Mouse (Mus musculus): ENCODE measurements around the gene Gnai3. TPM values are rescaled to one million over a fixed set of nuclear protein-coding genes. Genes with fewer than 3 reads are reported as not detected.
A peak's percentile ranks its signal among the peaks of the same experiment; 100 is the strongest.

Gnai3 gene
- 107 and 112 TPM in 2 replicates for polyA plus RNA-seq (2015; fragmentation: Nextera tagmentation; extraction: Ambion mirVana)

GRCm38 (mm10) chr3:108145534-108146445 is at the start of gene Gnai3:
Gene Gnai3, minus strand, starts transcription at chr3:108146146.
- H3K4me2 ChIP-seq (replicated peaks; ENCODE audit: low read depth) = peak within 1 kb of the TSS; percentile 76
- H3K9me3 ChIP-seq (ENCODE audit: control insufficient read depth, low read length) = no peaks in the 10 kb centered on the region
- peak within 1 kb of the TSS; percentile 95 for H3K9ac ChIP-seq (ENCODE audit: low read length)
- H3K4me3 ChIP-seq (ENCODE audit: low read depth, low read length) = peak within 1 kb of the TSS; percentile 98
- peak; percentile 44 for TF ChIP-seq CTCF (IDR thresholded peaks at IDR 0.05; ENCODE audit: low read depth)
- TF ChIP-seq EP300 (optimal IDR thresholded peaks at IDR 0.05) = no peak
- peak; percentile 94 for ATAC-seq (ENCODE audit: low FRiP score, low TSS enrichment)
- H3K36me3 ChIP-seq (ENCODE audit: control insufficient read depth, insufficient read depth, low read length) = no peaks in the 10 kb centered on the region
- peak within 1 kb of the TSS; percentile 97 for H3K27ac ChIP-seq (replicated peaks)
- no peaks in the 10 kb centered on the region for H3K27me3 ChIP-seq (ENCODE audit: control insufficient read depth, insufficient read depth, low read length)
- peak; percentile 94 for DNase-seq (ENCODE audit: low spot score)
- WGBS = under 1% methylated on average over 63 of the region's 63 CpGs
- no peaks in the 10 kb centered on the region; the same call in 1 of the 2 replicates for H3K4me1 ChIP-seq (replicated peaks; ENCODE audit: control insufficient read depth, insufficient read depth)

- no peak for TF ChIP-seq EP300 (optimal IDR thresholded peaks at IDR 0.05)
- TF ChIP-seq CTCF (IDR thresholded peaks at IDR 0.05; ENCODE audit: low read depth) = no peak
- no peak for DNase-seq (ENCODE audit: low spot score)
- WGBS = 82% methylated on average over 4 of the region's 4 CpGs
These were observed 49.3 kb upstream of the Gnai3 start for GRCm38 (mm10) chr3:108195287-108195686.

GRCm38 (mm10) chr3:108193686-108194085 is 47.7 kb upstream of the Gnai3 start:
- ATAC-seq (ENCODE audit: low FRiP score, low TSS enrichment) (no peak), DNase-seq (ENCODE audit: low spot score) (no peak)
- H3K4me2 ChIP-seq (replicated peaks; ENCODE audit: low read depth) = no peak overlapping the region
- 0 out of 2 replicates have a peak, but pooled peaks cover 2% of the 10 kb centered on the region for H3K4me1 ChIP-seq (replicated peaks; ENCODE audit: control insufficient read depth, insufficient read depth)
- H3K4me3 ChIP-seq (ENCODE audit: low read depth, low read length) = no peak overlapping the region
- 42% methylated on average over 4 of the region's 4 CpGs for WGBS
- H3K27me3 ChIP-seq (ENCODE audit: control insufficient read depth, insufficient read depth, low read length) = no peaks in the 10 kb centered on the region
- no peak for TF ChIP-seq CTCF (IDR thresholded peaks at IDR 0.05; ENCODE audit: low read depth)
- TF ChIP-seq EP300 (optimal IDR thresholded peaks at IDR 0.05) = no peak
- H3K9ac ChIP-seq (ENCODE audit: low read length) = no peak overlapping the region
- no peak overlapping the region for H3K27ac ChIP-seq (replicated peaks)
- no peaks in the 10 kb centered on the region for H3K36me3 ChIP-seq (ENCODE audit: control insufficient read depth, insufficient read depth, low read length)
- H3K9me3 ChIP-seq (ENCODE audit: control insufficient read depth, low read length) = no peaks in the 10 kb centered on the region

More at GRCm38 (mm10) chr3:108195287-108195686, 49.3 kb upstream of the Gnai3 start:
- no peak overlapping the region for H3K9ac ChIP-seq (ENCODE audit: low read length)
- no peaks in the 10 kb centered on the region for H3K36me3 ChIP-seq (ENCODE audit: control insufficient read depth, insufficient read depth, low read length)
- no peaks in the 10 kb centered on the region for H3K27me3 ChIP-seq (ENCODE audit: control insufficient read depth, insufficient read depth, low read length)
- H3K4me2 ChIP-seq (replicated peaks; ENCODE audit: low read depth) = no peak overlapping the region
- peaks cover 2% of the 10 kb centered on the region; the same call in 1 of the 2 replicates for H3K4me1 ChIP-seq (replicated peaks; ENCODE audit: control insufficient read depth, insufficient read depth)
- H3K4me3 ChIP-seq (ENCODE audit: low read depth, low read length) = no peak overlapping the region
- no peak overlapping the region for H3K27ac ChIP-seq (replicated peaks)
- ATAC-seq (ENCODE audit: low FRiP score, low TSS enrichment) = no peak
- no peaks in the 10 kb centered on the region for H3K9me3 ChIP-seq (ENCODE audit: control insufficient read depth, low read length)

GRCm38 (mm10) chr3:108189897-108190296 is 44.0 kb upstream of the Gnai3 start:
- peak overlapping the region; percentile 13; the same call in 1 of the 2 replicates for H3K9ac ChIP-seq (ENCODE audit: low read length)
- no peak for ATAC-seq (ENCODE audit: low FRiP score, low TSS enrichment)
- H3K27me3 ChIP-seq (ENCODE audit: control insufficient read depth, insufficient read depth, low read length) = no peaks in the 10 kb centered on the region
- no peaks in the 10 kb centered on the region for H3K36me3 ChIP-seq (ENCODE audit: control insufficient read depth, insufficient read depth, low read length)
- peak; percentile 12 for DNase-seq (ENCODE audit: low spot score)
- no peaks in the 10 kb centered on the region for H3K9me3 ChIP-seq (ENCODE audit: control insufficient read depth, low read length)
- peak overlapping the region; percentile 17; the same call in 1 of the 2 replicates for H3K4me2 ChIP-seq (replicated peaks; ENCODE audit: low read depth)
- H3K4me1 ChIP-seq (replicated peaks; ENCODE audit: control insufficient read depth, insufficient read depth) = no peaks in the 10 kb centered on the region
- TF ChIP-seq EP300 (optimal IDR thresholded peaks at IDR 0.05) (no peak), CTCF (IDR thresholded peaks at IDR 0.05; ENCODE audit: low read depth) (no peak)
- WGBS = 29% methylated on average over 5 of the region's 5 CpGs
- H3K4me3 ChIP-seq (ENCODE audit: low read depth, low read length) = no peak overlapping the region
- no peak overlapping the region for H3K27ac ChIP-seq (replicated peaks)

- TF ChIP-seq EP300 (optimal IDR thresholded peaks at IDR 0.05) (no peak), CTCF (IDR thresholded peaks at IDR 0.05; ENCODE audit: low read depth) (no peak)
- Histone ChIP-seq H3K9me3 (ENCODE audit: control insufficient read depth, low read length) (no peaks in the 10 kb centered on the region), H3K4me2 (replicated peaks; ENCODE audit: low read depth) (no peak overlapping the region), H3K27me3 (ENCODE audit: control insufficient read depth, insufficient read depth, low read length) (no peaks in the 10 kb centered on the region), H3K4me1 (replicated peaks; ENCODE audit: control insufficient read depth, insufficient read depth) (no peaks in the 10 kb centered on the region), H3K4me3 (ENCODE audit: low read depth, low read length) (no peak overlapping the region), H3K36me3 (ENCODE audit: control insufficient read depth, insufficient read depth, low read length) (no peaks in the 10 kb centered on the region), H3K9ac (ENCODE audit: low read length) (no peak overlapping the region), H3K27ac (replicated peaks) (no peak overlapping the region)
- DNase-seq (ENCODE audit: low spot score) = peak; percentile 10
- no peak for ATAC-seq (ENCODE audit: low FRiP score, low TSS enrichment)
- WGBS = 82% methylated on average over 9 of the region's 9 CpGs
These were observed 43.0 kb upstream of the Gnai3 start for GRCm38 (mm10) chr3:108188716-108189490.
